Mouse (Mus musculus) brain, embryonic 18.5 days (tissue): ENCODE data around the gene Serac1.

Source experiments
- DNase-seq: peaks from one replicate; pipeline ENCODE4 v3.0.0-alpha.2; 2012; ENCODE audit warnings: low read depth, low spot score

The Serac1 gene

GRCm38 (mm10) chr17:6005638-6006471 is 73.7 kb downstream of the Serac1 start:
- DNase-seq: peak; percentile 72

- no peak for DNase-seq
Observed at GRCm38 (mm10) chr17:6005246-6005637, 74.3 kb downstream of the Serac1 start.

GRCm38 (mm10) chr17:6003661-6004060 is 75.9 kb downstream of the Serac1 start:
- no peak for DNase-seq

- no peak for DNase-seq
Observed at GRCm38 (mm10) chr17:6002563-6002962, 77.0 kb downstream of the Serac1 start.

- no peak for DNase-seq
Observed at GRCm38 (mm10) chr17:6001836-6002235, 77.7 kb downstream of the Serac1 start.

DNA sequence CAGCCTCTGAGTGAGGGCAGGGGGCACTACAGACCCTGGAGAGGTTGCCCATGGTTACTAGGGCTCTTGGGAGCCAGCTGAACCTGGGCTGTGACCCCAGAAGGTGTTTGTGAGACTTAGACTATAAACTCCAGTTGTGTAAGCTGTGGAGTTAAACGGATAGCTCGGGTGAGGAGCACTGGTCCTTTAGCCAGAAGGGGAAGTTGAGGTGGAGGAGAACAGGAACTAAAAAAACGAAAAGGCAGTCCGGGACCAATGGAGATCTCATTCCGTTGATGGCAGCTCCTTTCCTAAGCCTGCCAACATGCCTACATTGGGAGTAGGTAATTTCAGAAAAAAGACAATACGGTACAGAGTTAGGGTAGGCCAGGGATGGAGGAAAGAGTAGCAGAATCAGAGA is 78.2 kb downstream of the Serac1 start:
- DNase-seq: no peak

- no peak for DNase-seq
Observed at GRCm38 (mm10) chr17:6000864-6001319, 78.6 kb downstream of the Serac1 start.

- no peak for DNase-seq
Observed at GRCm38 (mm10) chr17:5999039-5999543, 80.5 kb downstream of the Serac1 start.

- DNase-seq: no peak
Observed at GRCm38 (mm10) chr17:5998235-5998500, 81.4 kb downstream of the Serac1 start.

DNA sequence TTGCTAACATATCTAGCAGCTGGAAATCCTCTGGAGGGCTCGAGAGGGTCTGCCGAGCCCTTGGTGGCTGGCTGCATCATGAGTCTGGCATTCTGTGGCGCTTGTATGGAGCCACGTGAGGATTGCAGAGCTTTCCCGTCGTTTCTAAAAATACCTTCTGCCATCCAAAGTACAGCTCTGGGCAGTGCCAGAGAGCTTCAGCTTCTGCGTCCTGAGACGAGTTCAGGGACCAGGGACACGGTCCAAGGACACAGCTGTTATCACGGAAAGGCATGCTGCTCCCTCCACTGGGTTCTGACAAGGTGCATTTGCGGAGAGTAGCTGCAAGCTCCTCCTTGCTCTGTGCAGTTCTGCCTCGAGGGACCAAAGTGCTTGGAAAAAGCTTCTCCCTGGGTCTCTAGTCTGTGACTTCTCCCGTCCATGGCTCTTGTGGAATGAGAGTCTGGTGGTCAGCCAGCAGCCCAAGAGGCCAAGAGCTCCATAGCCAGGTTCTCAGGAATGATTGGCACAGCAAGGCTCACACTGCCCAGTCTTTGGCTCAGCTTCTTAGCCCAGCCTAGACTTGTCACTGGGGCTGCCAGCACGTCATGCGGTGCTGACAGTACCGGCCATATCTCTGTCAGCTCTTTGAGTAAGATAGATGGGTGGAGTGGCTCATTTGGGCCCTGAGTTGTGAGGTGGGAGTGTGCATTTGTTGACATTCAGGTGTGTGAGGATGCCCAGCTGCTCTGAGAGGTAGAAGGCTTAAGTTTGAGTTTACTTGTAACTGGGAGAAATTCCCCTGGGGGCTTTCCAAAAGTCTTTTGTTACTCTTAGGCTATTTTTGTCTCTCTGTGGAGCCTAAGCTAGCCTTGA is 81.9 kb downstream of the Serac1 start:
- no peak for DNase-seq

DNA sequence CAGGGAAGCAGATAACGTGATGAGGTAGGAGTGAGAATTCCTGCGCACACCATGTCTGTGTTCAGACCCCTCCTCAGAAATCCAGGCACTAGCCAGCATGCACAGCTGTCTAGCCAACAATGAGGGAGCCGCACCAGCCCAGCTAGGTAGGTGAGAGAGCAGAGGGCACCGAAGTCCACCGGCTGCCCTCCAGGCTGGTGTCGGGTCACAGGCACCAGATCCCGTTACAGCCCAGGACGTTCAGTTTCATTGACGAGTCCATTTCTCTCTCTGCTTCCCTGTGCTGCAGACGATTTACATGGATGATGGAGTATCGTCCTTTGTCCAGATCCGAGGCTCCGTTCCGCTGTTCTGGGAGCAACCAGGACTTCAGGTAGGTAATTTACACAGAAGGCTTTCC is 83.0 kb downstream of the Serac1 start:
- DNase-seq: no peak

GRCm38 (mm10) chr17:5994606-5995005 is 84.9 kb downstream of the Serac1 start:
- no peak for DNase-seq

GRCm38 (mm10) chr17:5993581-5994260 is 85.8 kb downstream of the Serac1 start:
- DNase-seq: no peak

DNA sequence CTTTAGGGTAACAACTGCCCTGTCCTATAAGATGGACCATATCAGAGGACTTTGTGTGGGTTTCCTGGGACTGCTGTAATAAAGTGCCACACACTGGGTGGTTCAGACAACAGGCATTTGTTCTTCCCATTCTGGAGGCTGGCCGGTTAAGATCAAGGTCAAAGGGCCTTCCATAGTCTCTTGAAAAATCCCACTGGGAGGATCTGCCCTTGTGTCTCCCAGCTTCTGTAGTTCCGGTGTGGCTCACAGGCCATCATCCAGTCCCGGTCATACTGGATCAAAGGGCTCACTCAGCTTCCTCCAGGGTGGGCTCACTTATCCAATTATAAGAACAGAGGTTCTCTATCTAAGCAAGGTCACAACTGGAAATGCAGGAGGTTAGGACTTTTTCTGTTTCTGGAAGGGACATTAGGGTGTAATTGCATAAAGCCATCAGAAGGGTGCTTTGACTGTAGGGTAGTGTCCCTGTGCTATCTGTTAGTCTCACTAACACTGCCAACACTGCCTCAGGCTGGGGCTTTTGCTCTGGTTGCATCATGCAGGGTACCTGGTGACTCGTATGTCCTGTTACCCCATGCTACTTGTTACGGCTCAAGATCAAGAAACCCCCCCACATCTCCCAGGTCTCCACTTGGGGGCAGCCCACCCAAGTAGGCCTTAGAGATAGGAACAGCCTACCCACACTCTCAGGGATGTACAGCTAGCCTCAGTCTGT is 86.5 kb downstream of the Serac1 start:
- DNase-seq: no peak
